ENCODE assay signal across 13 mouse cellular contexts in genomic region chr13:90643109-90643508, GRCm38 (mm10).
DNase-seq lines count a peak whose midpoint lies in the region; ATAC-seq lines count a peak whose summit lies in the region.
"Had no signal": no experiment of that assay in that cellular context is flagged by ENCODE, and none has a peak within 500 bp of the region (broad histone marks: within the 10 kb centered on the region; RNA-seq: fewer than 3 reads in every experiment).

No protein-coding gene starts in this region.

- 31% methylated on average over 4 of the region's 4 CpGs for WGBS in midbrain, embryonic 11.5 days
- WGBS in midbrain, embryonic 10.5 days = 47% methylated on average over 4 of the region's 4 CpGs
- 3% methylated on average over 4 of the region's 4 CpGs for WGBS in forebrain, embryonic 14.5 days
- WGBS in heart, embryonic 11.5 days (ENCODE audit: insufficient replicate concordance) = 46% methylated on average over 4 of the region's 4 CpGs

- no peak overlapping the region for H3K27ac ChIP-seq in midbrain, embryonic 11.5 days (ENCODE audit: low read depth, low read length)
- H3K27ac ChIP-seq in midbrain, embryonic 10.5 days (replicated peaks) = no peak overlapping the region
- peak overlapping the region; percentile 64; the same call in 1 of the 2 replicates for H3K27ac ChIP-seq in forebrain, embryonic 14.5 days (ENCODE audit: low read depth, low read length)
- H3K27ac ChIP-seq in heart, embryonic 11.5 days (ENCODE audit: low read depth, low read length) = no peak overlapping the region
- H3K27ac ChIP-seq: liver, embryonic 15.5 days had no signal

- peak; percentile 67; the same call in 1 of the 2 replicates for ATAC-seq in midbrain, embryonic 11.5 days (ENCODE audit: low FRiP score)
- peak; percentile 85 for ATAC-seq in forebrain, embryonic 14.5 days
- no peak for ATAC-seq in heart, embryonic 11.5 days (replicated peaks; ENCODE audit: insufficient number of reproducible peaks, low FRiP score, low TSS enrichment)

- no peak overlapping the region for H3K4me2 ChIP-seq in midbrain, embryonic 11.5 days
- no peak overlapping the region; the same call in 1 of the 2 replicates for H3K4me2 ChIP-seq in forebrain, embryonic 14.5 days (ENCODE audit: low read length)
- no peak overlapping the region for H3K4me2 ChIP-seq in heart, embryonic 11.5 days
- H3K4me2 ChIP-seq: embryonic facial prominence, embryonic 12.5 days; liver, embryonic 15.5 days had no signal

- DNase-seq in midbrain, embryonic 11.5 days (ENCODE audit: low spot score, missing footprints) = peak; percentile 90
- no peak for DNase-seq in midbrain, embryonic 10.5 days (ENCODE audit: low spot score)
- peak; percentile 95 for DNase-seq in forebrain, embryonic 14.5 days (ENCODE audit: low spot score)
- DNase-seq in layer of hippocampus, postnatal 14 days (ENCODE audit: low spot score in 2 of 2) = peak; percentile 11 to 78
- peak; percentile 9 for DNase-seq in retina, postnatal 7 days (ENCODE audit: low read depth, low spot score)
- no peak for DNase-seq in frontal cortex, postnatal 14 days (ENCODE audit: low spot score in 2 of 2)
- DNase-seq in left cerebral cortex, adult 11 months (ENCODE audit: low spot score) = no peak
- DNase-seq: gastrocnemius, postnatal 36 days; thymus, postnatal 14 days had no signal

- no peaks in the 10 kb centered on the region for H3K36me3 ChIP-seq in midbrain, embryonic 11.5 days (ENCODE audit: control insufficient read depth, insufficient read depth, low read length)
- no peaks in the 10 kb centered on the region for H3K36me3 ChIP-seq in midbrain, embryonic 10.5 days
- no peaks in the 10 kb centered on the region for H3K36me3 ChIP-seq in forebrain, embryonic 14.5 days (ENCODE audit: control insufficient read depth, insufficient read depth, low read length)
- no peaks in the 10 kb centered on the region for H3K36me3 ChIP-seq in heart, embryonic 11.5 days (ENCODE audit: control insufficient read depth, insufficient read depth, low read length)
- H3K36me3 ChIP-seq: embryonic facial prominence, embryonic 12.5 days; liver, embryonic 15.5 days had no signal

- H3K4me3 ChIP-seq in midbrain, embryonic 11.5 days (ENCODE audit: low read depth, low read length) = no peak overlapping the region
- no peak overlapping the region for H3K4me3 ChIP-seq in midbrain, embryonic 10.5 days
- no peak overlapping the region for H3K4me3 ChIP-seq in forebrain, embryonic 14.5 days (ENCODE audit: low read depth, low read length)
- no peak overlapping the region for H3K4me3 ChIP-seq in heart, embryonic 11.5 days (ENCODE audit: low read depth, low read length)
- H3K4me3 ChIP-seq: embryonic facial prominence, embryonic 12.5 days; liver, embryonic 15.5 days; myocyte had no signal

- peaks cover 8% of the 10 kb centered on the region for H3K4me1 ChIP-seq in midbrain, embryonic 11.5 days (ENCODE audit: control insufficient read depth, insufficient read depth, low read length)
- H3K4me1 ChIP-seq in midbrain, embryonic 10.5 days = peaks cover 18% of the 10 kb centered on the region
- H3K4me1 ChIP-seq in forebrain, embryonic 14.5 days (ENCODE audit: control insufficient read depth, insufficient read depth, low read length) = peaks cover 17% of the 10 kb centered on the region; the same call in 1 of the 2 replicates
- no peaks in the 10 kb centered on the region for H3K4me1 ChIP-seq in heart, embryonic 11.5 days (ENCODE audit: control insufficient read depth, insufficient read depth, low read length)
- H3K4me1 ChIP-seq: liver, embryonic 15.5 days had no signal

- no peak overlapping the region for H3K9ac ChIP-seq in midbrain, embryonic 11.5 days (ENCODE audit: low read length)
- H3K9ac ChIP-seq in forebrain, embryonic 14.5 days (ENCODE audit: low read length) = no peak overlapping the region
- no peak overlapping the region for H3K9ac ChIP-seq in heart, embryonic 11.5 days (ENCODE audit: low read depth, low read length)
- H3K9ac ChIP-seq: embryonic facial prominence, embryonic 12.5 days; liver, embryonic 15.5 days had no signal

- H3K9me3 ChIP-seq in midbrain, embryonic 11.5 days (ENCODE audit: control insufficient read depth, low read length) = no peaks in the 10 kb centered on the region
- no peaks in the 10 kb centered on the region for H3K9me3 ChIP-seq in midbrain, embryonic 10.5 days (replicated peaks)
- H3K9me3 ChIP-seq in forebrain, embryonic 14.5 days (replicated peaks; ENCODE audit: control insufficient read depth, low read length) = no peaks in the 10 kb centered on the region
- no peaks in the 10 kb centered on the region for H3K9me3 ChIP-seq in heart, embryonic 11.5 days (replicated peaks; ENCODE audit: control insufficient read depth, low read length)
- H3K9me3 ChIP-seq: embryonic facial prominence, embryonic 12.5 days; liver, embryonic 15.5 days had no signal

- H3K27me3 ChIP-seq in midbrain, embryonic 11.5 days (ENCODE audit: control insufficient read depth, insufficient read depth, low read length) = 0 out of 2 replicates have a peak, but pooled peaks cover 2% of the 10 kb centered on the region
- peaks cover 23% of the 10 kb centered on the region for H3K27me3 ChIP-seq in midbrain, embryonic 10.5 days (ENCODE audit: low read depth, poor library complexity, severe bottlenecking)
- H3K27me3 ChIP-seq in forebrain, embryonic 14.5 days (replicated peaks; ENCODE audit: control insufficient read depth, insufficient read depth, low read length) = no peaks in the 10 kb centered on the region
- no peaks in the 10 kb centered on the region for H3K27me3 ChIP-seq in heart, embryonic 11.5 days (ENCODE audit: control insufficient read depth, insufficient read depth, low read length)
- H3K27me3 ChIP-seq: embryonic facial prominence, embryonic 12.5 days; liver, embryonic 15.5 days had no signal

Comparison
In these comparisons a context has a peak if more than half of its experiments do, and no peak if none do; other contexts are left out.
1. DNase-seq: peak in midbrain, embryonic 11.5 days (single experiment), forebrain, embryonic 14.5 days (single experiment), layer of hippocampus, postnatal 14 days (2 of 2) and retina, postnatal 7 days (single experiment); none in midbrain, embryonic 10.5 days (single experiment), frontal cortex, postnatal 14 days (0 of 2) and left cerebral cortex, adult 11 months (single experiment).